Mouse (Mus musculus) liver, adult 2 months (tissue): ENCODE results near the gene Nbea. TPM values are rescaled to one million over a fixed set of nuclear protein-coding genes. Genes with fewer than 3 reads are reported as not detected.
A peak's percentile ranks its signal among the peaks of the same experiment; 100 is the strongest.
"Not testable (repeated sequence)": the region's sequence is repeated elsewhere in the genome, so short reads cannot be mapped to it uniquely, and the experiment has no call there.

ENCODE experiments used
- DNase-seq: peaks from one replicate; pipeline ENCODE4 v3.0.0-alpha.2; 2011; ENCODE audit warnings: low read depth, low spot score; ENCODE audit errors: extremely low read depth
- H3K27ac ChIP-seq: fragments of 200-500 bp; replicated peaks from 2 replicates; pipeline ENCODE4 v1.5.1; 2012; ENCODE audit warnings: low read depth, mild to moderate bottlenecking, control low read depth, inconsistent platforms, low read length; ENCODE audit not compliant: insufficient read depth
- H3K27me3 ChIP-seq: fragments of 200-500 bp; 2 replicates; pipeline ENCODE4 v1.6.1; 2012; ENCODE audit warnings: mild to moderate bottlenecking, moderate library complexity, low read length, inconsistent platforms; ENCODE audit not compliant: control insufficient read depth, insufficient read depth
- H3K36me3 ChIP-seq: fragments of 200-500 bp; 2 replicates; pipeline ENCODE4 v1.6.1; 2012; ENCODE audit warnings: low read length, inconsistent platforms; ENCODE audit not compliant: control insufficient read depth, insufficient read depth
- H3K4me1 ChIP-seq: fragments of 200-500 bp; 2 replicates; pipeline ENCODE4 v1.6.1; 2011; ENCODE audit warnings: low read length; ENCODE audit not compliant: control insufficient read depth, insufficient read depth
- H3K4me3 ChIP-seq: fragments of 200-500 bp; 2 replicates; pipeline ENCODE4 v1.5.1; 2011; ENCODE audit warnings: low read depth, mild to moderate bottlenecking, control low read depth, low read length, moderate library complexity; ENCODE audit not compliant: insufficient read depth
- H3K79me2 ChIP-seq: fragments of 200-500 bp; 2 replicates; pipeline ENCODE4 v1.6.1; 2012; ENCODE audit warnings: inconsistent platforms, mild to moderate bottlenecking, low read length, moderate library complexity; ENCODE audit not compliant: control insufficient read depth, insufficient read depth
- H3K9ac ChIP-seq: fragments of 200-500 bp; 2 replicates; pipeline ENCODE4 v1.6.1; 2012; ENCODE audit warnings: low read depth, mild to moderate bottlenecking, control low read depth, inconsistent platforms, low read length
- CTCF ChIP-seq: fragments of 200-500 bp; IDR thresholded peaks from 2 replicates; pipeline ENCODE4 v1.5.1; 2011; ENCODE audit warnings: low read depth, low read length, control low read depth
- POLR2A ChIP-seq: fragments of 200-500 bp; IDR thresholded peaks from 2 replicates; pipeline ENCODE4 v1.6.1; 2011; ENCODE audit warnings: low read length, control low read depth; ENCODE audit not compliant: insufficient read depth; ENCODE audit errors: extremely low read depth
- WGBS: fragments of 180-500 bp; shearing (Covaris S2); methylation state at CpG from one replicate; pipeline ENCODE4 v1.1.7; 2018; 5-methylcytosine and 5-hydroxymethylcytosine counted together
- polyA plus RNA-seq: library from polyadenylated mRNA; depleted of rRNA; stranded (reverse); fragments of >200 nt; gene quantifications from 2 replicates; pipeline ENCODE4 v1.2.3, GENCODE M21; 2012
- total RNA-seq: library from RNA; depleted of rRNA; stranded (reverse); fragments of >200 nt; gene quantifications from 2 replicates; pipeline ENCODE4 v1.2.3, GENCODE M21; 2014

Nbea gene
- total and polyA plus RNA-seq, 2 experiments, result 0.38 to 1.9 TPM

GRCm38 (mm10) chr3:55644035-55644618, 539.4 kb downstream of the Nbea start:
- no peak overlapping the region for H3K4me3 ChIP-seq
- H3K36me3 ChIP-seq, result no peaks in the 10 kb centered on the region
- H3K79me2 ChIP-seq, result no peaks in the 10 kb centered on the region
- no peak overlapping the region for H3K9ac ChIP-seq
- DNase-seq, result no peak
- no peak overlapping the region for H3K27ac ChIP-seq
- TF ChIP-seq POLR2A, result no peak
- no peak for TF ChIP-seq CTCF
- 85% methylated on average over 11 of the region's 11 CpGs for WGBS
- no peaks in the 10 kb centered on the region for H3K27me3 ChIP-seq
- H3K4me1 ChIP-seq, result no peaks in the 10 kb centered on the region

GRCm38 (mm10) chr3:55637660-55638059, 545.8 kb downstream of the Nbea start:
- WGBS, result 89% methylated on average over 7 of the region's 7 CpGs
- TF ChIP-seq POLR2A (no peak), CTCF (no peak)

GRCm38 (mm10) chr3:55635542-55636172, 547.8 kb downstream of the Nbea start:
- 85% methylated on average over 8 of the region's 8 CpGs for WGBS
- no peak overlapping the region for H3K27ac ChIP-seq
- TF ChIP-seq POLR2A, result no peak
- H3K9ac ChIP-seq, result no peak overlapping the region
- H3K36me3 ChIP-seq, result no peaks in the 10 kb centered on the region
- H3K4me1 ChIP-seq, result no peaks in the 10 kb centered on the region
- no peaks in the 10 kb centered on the region for H3K79me2 ChIP-seq
- H3K27me3 ChIP-seq, result no peaks in the 10 kb centered on the region
- DNase-seq, result no peak
- no peak overlapping the region for H3K4me3 ChIP-seq

More at GRCm38 (mm10) chr3:55637660-55638059, 545.8 kb downstream of the Nbea start:
- H3K9ac ChIP-seq, result no peak overlapping the region
- H3K27me3 ChIP-seq, result no peaks in the 10 kb centered on the region
- no peak overlapping the region for H3K27ac ChIP-seq
- H3K4me3 ChIP-seq, result no peak overlapping the region
- no peaks in the 10 kb centered on the region for H3K36me3 ChIP-seq
- H3K79me2 ChIP-seq, result no peaks in the 10 kb centered on the region
- no peak for DNase-seq
- no peaks in the 10 kb centered on the region for H3K4me1 ChIP-seq

- Histone ChIP-seq H3K9ac (no peak overlapping the region), H3K79me2 (no peaks in the 10 kb centered on the region), H3K27me3 (no peaks in the 10 kb centered on the region), H3K27ac (no peak overlapping the region), H3K4me1 (no peaks in the 10 kb centered on the region), H3K36me3 (no peaks in the 10 kb centered on the region), H3K4me3 (no peak overlapping the region)
- TF ChIP-seq POLR2A (no peak), CTCF (no peak)
- peak; percentile 7 for DNase-seq
- 81% methylated on average over 4 of the region's 4 CpGs for WGBS
Observed at GRCm38 (mm10) chr3:55627054-55627453, 556.4 kb downstream of the Nbea start.

GRCm38 (mm10) chr3:55621958-55622357, 561.5 kb downstream of the Nbea start:
- not testable (repeated sequence) for H3K27ac ChIP-seq, H3K27me3 ChIP-seq, H3K4me1 ChIP-seq, H3K4me3 ChIP-seq, H3K36me3 ChIP-seq, H3K9ac ChIP-seq, DNase-seq, H3K79me2 ChIP-seq
- peak; percentile 27; the same call in 1 of the 2 replicates for TF ChIP-seq CTCF
- 89% methylated on average over 3 of the region's 3 CpGs for WGBS

- Histone ChIP-seq H3K9ac (no peak overlapping the region), H3K4me1 (no peaks in the 10 kb centered on the region), H3K27ac (no peak overlapping the region), H3K36me3 (no peaks in the 10 kb centered on the region), H3K27me3 (no peaks in the 10 kb centered on the region), H3K79me2 (no peaks in the 10 kb centered on the region), H3K4me3 (no peak overlapping the region)
- TF ChIP-seq POLR2A, result no peak
- no peak for TF ChIP-seq CTCF
- WGBS, result 88% methylated on average over 3 of the region's 3 CpGs
- peak; percentile 6 for DNase-seq
Observed at GRCm38 (mm10) chr3:55618396-55618795, 565.1 kb downstream of the Nbea start.
